Mouse (Mus musculus) retina, embryonic 14.5 days (tissue): ENCODE measurements around the gene Cyp4f37.
A peak's percentile ranks its signal among the peaks of the same experiment; 100 is the strongest.

Experiments
- DNase-seq: peaks from one replicate; pipeline ENCODE4 v3.0.0-alpha.2; 2015; ENCODE audit warnings: low spot score

The Cyp4f37 gene

GRCm38 (mm10) chr17:32685048-32685750 lies 64.1 kb downstream of the Cyp4f37 start, which contains the start of gene Cyp4f15:
TSS of gene Cyp4f15 (plus strand) at chr17:32685627.
- DNase-seq: peak; percentile 6
